Mouse (Mus musculus): Measurements from ENCODE around the gene 9530003J23Rik. TPM values are rescaled to one million over a fixed set of nuclear protein-coding genes. Genes with fewer than 3 reads are reported as not detected.
"Not testable (repeated sequence)": the region's sequence is repeated elsewhere in the genome, so short reads cannot be mapped to it uniquely, and the experiment has no call there.

9530003J23Rik gene
- total and polyA plus RNA-seq, 3 experiments = not detected

DNA sequence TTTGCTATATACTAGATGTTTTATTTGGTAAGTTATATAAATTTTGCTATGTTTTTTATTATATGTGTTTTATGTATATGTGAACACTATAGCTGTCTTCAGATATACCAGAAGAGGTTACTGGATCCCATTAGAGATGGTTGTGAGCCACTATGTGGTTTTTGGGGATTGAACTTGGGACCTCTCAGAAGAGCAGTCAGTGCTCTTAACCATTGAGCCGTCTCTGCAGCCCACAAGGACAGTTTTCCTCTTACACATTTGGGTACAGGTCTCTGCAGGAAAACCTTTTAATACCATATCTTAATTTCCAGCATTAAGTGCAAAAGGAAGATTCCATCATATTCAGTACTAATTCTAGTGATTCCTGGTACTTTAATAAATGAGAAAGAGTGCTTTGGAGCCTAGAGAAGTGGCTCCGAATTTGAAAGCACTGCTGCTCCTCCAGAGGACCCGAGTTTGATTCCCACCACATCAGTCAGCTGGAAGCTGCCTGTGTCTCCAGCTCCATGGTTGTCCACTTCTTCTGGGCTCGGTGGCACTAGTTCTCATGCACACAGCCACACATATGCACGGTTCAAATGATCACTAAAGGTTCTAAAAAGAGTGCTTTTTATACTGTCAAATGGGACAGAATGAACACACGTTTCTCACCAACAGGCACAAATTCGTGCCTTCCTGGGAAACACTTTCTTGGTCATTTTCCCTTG is 45.5 kb upstream of the 9530003J23Rik start:
- Histone ChIP-seq H3K79me2 (replicated peaks; ENCODE audit: control insufficient read depth, extremely low read depth, insufficient read depth, poor library complexity, severe bottlenecking) (no peaks in the 10 kb centered on the region), H3K4me2 (ENCODE audit: insufficient read depth, low read depth, poor library complexity, severe bottlenecking) (no peak overlapping the region), H3K9me3 (replicated peaks; ENCODE audit: low read length) (no peaks in the 10 kb centered on the region), H3K4me3 (replicated peaks in 1 of 3; ENCODE audit: low read depth in 2 of 3, low read length in 2 of 3, poor library complexity in 1 of 3) (no peak overlapping the region), H3K9ac (ENCODE audit: insufficient read depth, low read depth) (no peak overlapping the region), H3K4me1 (ENCODE audit: control insufficient read depth in 1 of 2, insufficient read depth in 2 of 2) (peaks cover 0 to 11% of the 10 kb centered on the region in 2 experiments; a peak in 1 of 4 replicates), H3K36me3 (replicated peaks in 1 of 2; ENCODE audit: control insufficient read depth in 1 of 2, insufficient read depth in 1 of 2, low read length in 1 of 2) (no peaks in the 10 kb centered on the region), H3K27me3 (replicated peaks) (peaks cover 2% of the 10 kb centered on the region), H3K27ac (ENCODE audit: insufficient read depth, low read depth) (no peak overlapping the region)
- in situ Hi-C loops (cut with MboI; ENCODE audit: low pct_ligation_motif_present, low pct_unique_long_range_greater_than_20kb, low sequenced_read_pairs) = no loop called here
- TF ChIP-seq USF1 (IDR thresholded peaks at IDR 0.05; ENCODE audit: low read depth, low read length) (no peak), MAFK (IDR thresholded peaks at IDR 0.05; ENCODE audit: insufficient replicate concordance, low read length) (no peak), GABPA (IDR thresholded peaks at IDR 0.05; ENCODE audit: insufficient replicate concordance, low read depth, low read length) (no peak), E2F4 (IDR thresholded peaks at IDR 0.05; ENCODE audit: insufficient replicate concordance, low read depth, low read length) (no peak), JUN (IDR thresholded peaks at IDR 0.05; ENCODE audit: insufficient read depth, low read depth, low read length) (no peak), ZMIZ1 (IDR thresholded peaks at IDR 0.05; ENCODE audit: low read depth, low read length) (no peak), SMC3 (IDR thresholded peaks at IDR 0.05; ENCODE audit: low read depth, low read length) (no peak), KAT2A (IDR thresholded peaks at IDR 0.05; ENCODE audit: insufficient replicate concordance, low read length) (no peak), NELFE (IDR thresholded peaks at IDR 0.05; ENCODE audit: low read depth, low read length) (no peak), POLR2A (IDR thresholded peaks at IDR 0.05; ENCODE audit: low read depth, low read length) (no peak), RAD21 (IDR thresholded peaks at IDR 0.05; ENCODE audit: low read depth, low read length) (no peak), ZKSCAN1 (IDR thresholded peaks at IDR 0.05; ENCODE audit: borderline replicate concordance, low read depth, low read length) (no peak)
- DNase-seq (ENCODE audit: extremely low read depth) = no peak
- dilution Hi-C loops (cut with MboI; ENCODE audit: extremely low pct_ligation_motif_present, extremely low pct_unique_long_range_greater_than_20kb, low sequenced_read_pairs) = no loop called here

DNA sequence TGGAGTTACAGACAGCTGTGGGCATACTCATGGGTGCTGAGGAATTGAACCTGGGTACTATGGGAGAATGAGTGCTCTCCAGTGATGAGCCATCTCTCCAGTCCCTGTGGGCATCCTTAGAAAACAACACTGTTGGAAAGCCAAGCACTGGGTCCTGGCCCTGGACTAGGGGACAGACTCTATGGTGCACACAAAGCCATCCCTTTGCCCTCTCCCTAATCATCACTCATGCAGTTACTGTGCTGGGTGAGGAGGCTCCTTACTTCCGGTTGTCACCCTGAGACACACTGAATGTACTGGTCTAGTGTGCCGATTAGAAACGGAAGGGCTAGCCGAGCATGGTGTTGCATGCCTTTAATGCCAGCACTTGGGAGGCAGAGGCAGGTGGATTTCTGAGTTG is 44.7 kb upstream of the 9530003J23Rik start:
- H3K9me3 ChIP-seq (replicated peaks; ENCODE audit: low read length); H3K4me2 ChIP-seq (ENCODE audit: insufficient read depth, low read depth, poor library complexity, severe bottlenecking); H3K79me2 ChIP-seq (replicated peaks; ENCODE audit: control insufficient read depth, extremely low read depth, insufficient read depth, poor library complexity, severe bottlenecking); H3K4me1 ChIP-seq (ENCODE audit: control insufficient read depth in 1 of 2, insufficient read depth in 2 of 2); DNase-seq (ENCODE audit: extremely low read depth); dilution Hi-C loops (cut with MboI; ENCODE audit: extremely low pct_ligation_motif_present, extremely low pct_unique_long_range_greater_than_20kb, low sequenced_read_pairs); H3K27me3 ChIP-seq (replicated peaks); H3K27ac ChIP-seq (ENCODE audit: insufficient read depth, low read depth); in situ Hi-C loops (cut with MboI; ENCODE audit: low pct_ligation_motif_present, low pct_unique_long_range_greater_than_20kb, low sequenced_read_pairs); H3K4me3 ChIP-seq (replicated peaks in 1 of 3; ENCODE audit: low read depth in 2 of 3, low read length in 2 of 3, poor library complexity in 1 of 3); H3K36me3 ChIP-seq (replicated peaks in 1 of 2; ENCODE audit: control insufficient read depth in 1 of 2, insufficient read depth in 1 of 2, low read length in 1 of 2); H3K9ac ChIP-seq (ENCODE audit: insufficient read depth, low read depth): not testable (repeated sequence)

DNA sequence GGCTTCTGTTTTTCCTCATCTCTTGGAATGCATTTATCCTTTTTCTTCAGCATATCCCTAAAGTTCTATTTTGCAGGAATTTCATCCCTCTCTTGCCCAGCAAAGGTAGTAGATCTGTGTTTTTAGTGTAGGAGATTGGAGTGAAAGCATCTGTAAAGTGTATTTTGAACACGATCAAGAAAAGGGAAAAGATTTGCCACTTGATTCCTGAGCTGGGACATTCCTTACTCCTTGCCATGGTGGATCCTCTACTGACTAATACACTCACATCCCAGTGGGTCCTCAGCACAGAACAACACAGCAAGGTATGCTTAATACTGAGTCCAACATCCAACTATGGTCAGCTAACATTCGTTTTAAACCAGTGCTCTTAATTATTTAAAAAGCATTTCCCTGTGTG is 44.0 kb upstream of the 9530003J23Rik start:
- H3K9ac ChIP-seq (ENCODE audit: insufficient read depth, low read depth) = no peak overlapping the region
- no peak overlapping the region for H3K27ac ChIP-seq (ENCODE audit: insufficient read depth, low read depth)
- H3K4me1 ChIP-seq (ENCODE audit: control insufficient read depth in 1 of 2, insufficient read depth in 2 of 2) = 0 out of 4 replicates have a peak, but pooled peaks cover 0 to 4% of the 10 kb centered on the region in 2 experiments
- no peak for DNase-seq (ENCODE audit: extremely low read depth)
- dilution Hi-C loops (cut with MboI; ENCODE audit: extremely low pct_ligation_motif_present, extremely low pct_unique_long_range_greater_than_20kb, low sequenced_read_pairs) = no loop called here
- no peak for TF ChIP-seq IRF4 (IDR thresholded peaks at IDR 0.05; ENCODE audit: low read depth, low read length)
- TF ChIP-seq HCFC1 (IDR thresholded peaks at IDR 0.05; ENCODE audit: low read depth, low read length) = no peak
- no peak for TF ChIP-seq MAFK (IDR thresholded peaks at IDR 0.05; ENCODE audit: insufficient replicate concordance, low read length)
- TF ChIP-seq TCF12 (IDR thresholded peaks at IDR 0.05; ENCODE audit: low read depth, low read length) = no peak
- no peak for TF ChIP-seq USF2 (conservative IDR thresholded peaks at IDR 0.05; ENCODE audit: low read depth, low read length)
- no peak for TF ChIP-seq ZKSCAN1 (IDR thresholded peaks at IDR 0.05; ENCODE audit: borderline replicate concordance, low read depth, low read length)
- no peak for TF ChIP-seq ZMIZ1 (IDR thresholded peaks at IDR 0.05; ENCODE audit: low read depth, low read length)
- no peak overlapping the region for H3K4me3 ChIP-seq (replicated peaks in 1 of 3; ENCODE audit: low read depth in 2 of 3, low read length in 2 of 3, poor library complexity in 1 of 3)
- in situ Hi-C loops (cut with MboI; ENCODE audit: low pct_ligation_motif_present, low pct_unique_long_range_greater_than_20kb, low sequenced_read_pairs) = no loop called here
- H3K4me2 ChIP-seq (ENCODE audit: insufficient read depth, low read depth, poor library complexity, severe bottlenecking) = no peak overlapping the region
- H3K27me3 ChIP-seq (replicated peaks) = peaks cover 2% of the 10 kb centered on the region
- no peaks in the 10 kb centered on the region for H3K79me2 ChIP-seq (replicated peaks; ENCODE audit: control insufficient read depth, extremely low read depth, insufficient read depth, poor library complexity, severe bottlenecking)
- H3K9me3 ChIP-seq (replicated peaks; ENCODE audit: low read length) = no peaks in the 10 kb centered on the region
- H3K36me3 ChIP-seq (replicated peaks in 1 of 2; ENCODE audit: control insufficient read depth in 1 of 2, insufficient read depth in 1 of 2, low read length in 1 of 2) = no peaks in the 10 kb centered on the region
